Mouse (Mus musculus) liver, postnatal 0 days (tissue): ENCODE results near the gene Trim63.

ENCODE experiments used
- CTCF ChIP-seq: sonication (generic); IDR thresholded peaks from 2 replicates; pipeline ENCODE4 v1.5.1; 2016; ENCODE audit warnings: antibody characterized with exemption, low read depth
- EP300 ChIP-seq: IDR thresholded peaks from 2 replicates; pipeline ENCODE4 v1.6.1; 2016; ENCODE audit warnings: antibody characterized with exemption, low read depth, mild to moderate bottlenecking

DNA sequence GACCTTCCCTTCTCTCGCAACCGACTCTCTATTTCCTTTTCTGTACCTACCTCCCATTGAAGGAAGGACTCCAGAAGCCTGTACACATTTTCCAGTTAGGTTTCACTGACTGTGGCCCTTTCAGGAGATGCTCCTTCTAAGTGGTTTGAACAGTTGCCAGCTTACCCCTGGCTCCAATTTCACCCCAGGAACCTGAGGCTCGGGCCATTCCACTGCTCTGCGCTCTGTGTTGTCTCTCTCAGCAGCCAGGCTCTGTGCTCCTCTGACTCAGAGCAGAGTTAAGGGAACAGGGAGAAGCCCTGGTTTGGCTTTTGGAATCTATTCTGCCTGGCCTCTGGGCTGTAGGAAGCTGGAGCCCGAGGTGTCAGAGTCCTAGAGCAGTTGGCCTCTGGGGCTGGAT is 12.8 kb upstream of the Trim63 start:
- no peak for TF ChIP-seq EP300
- no peak for TF ChIP-seq CTCF
